Mouse (Mus musculus) hindbrain, embryonic 16.5 days (tissue): ENCODE data around the gene Prdx1. TPM values are rescaled to one million over a fixed set of nuclear protein-coding genes. Genes with fewer than 3 reads are reported as not detected.
"Not testable (repeated sequence)": the region's sequence is repeated elsewhere in the genome, so short reads cannot be mapped to it uniquely, and the experiment has no call there.

Experiments used
- ATAC-seq: fragments of 200-750 bp; cut with Nextera tagmentation; 2 replicates; pipeline ENCODE4 v1.8.0; 2017; ENCODE audit warnings: moderate TSS enrichment, moderate library complexity
- H3K27ac ChIP-seq: fragments of 300-500 bp; sonication (generic); 2 replicates; pipeline ENCODE4 v1.5.1; 2014; ENCODE audit warnings: low read depth, mild to moderate bottlenecking, control low read depth, low read length, moderate library complexity
- H3K27me3 ChIP-seq: fragments of 300-500 bp; sonication (generic); replicated peaks from 2 replicates; pipeline ENCODE4 v1.6.1; 2014; ENCODE audit warnings: low read length; ENCODE audit not compliant: control insufficient read depth, insufficient read depth
- H3K36me3 ChIP-seq: fragments of 300-500 bp; sonication (generic); 2 replicates; pipeline ENCODE4 v1.6.1; 2014; ENCODE audit warnings: mild to moderate bottlenecking, low read length, moderate library complexity, mixed read lengths; ENCODE audit not compliant: control insufficient read depth, insufficient read depth
- H3K4me1 ChIP-seq: fragments of 300-500 bp; sonication (generic); 2 replicates; pipeline ENCODE4 v1.6.1; 2014; ENCODE audit warnings: low read depth, low read length; ENCODE audit not compliant: control insufficient read depth, insufficient read depth
- H3K4me2 ChIP-seq: fragments of 300-500 bp; sonication (generic); 2 replicates; pipeline ENCODE4 v1.6.1; 2014; ENCODE audit warnings: mild to moderate bottlenecking, low read length, control low read depth, moderate library complexity
- H3K4me3 ChIP-seq: fragments of 300-500 bp; sonication (generic); 2 replicates; pipeline ENCODE4 v1.5.1; 2014; ENCODE audit warnings: mild to moderate bottlenecking, low read length, control low read depth, moderate library complexity
- H3K9ac ChIP-seq: fragments of 300-500 bp; sonication (generic); 2 replicates; pipeline ENCODE4 v1.6.1; 2014; ENCODE audit warnings: low read depth, mild to moderate bottlenecking, control low read depth, low read length, moderate library complexity
- H3K9me3 ChIP-seq: fragments of 300-500 bp; sonication (generic); 2 replicates; pipeline ENCODE4 v1.6.1; 2014; ENCODE audit warnings: mild to moderate bottlenecking, low read length, moderate library complexity; ENCODE audit not compliant: control insufficient read depth
- WGBS: fragments of 180-500 bp; shearing (Covaris S2); extraction: QIAGEN DNeasy Blood & Tissue Kit; methylation state at CpG from one replicate; pipeline ENCODE4 v1.1.7; 2014; 5-methylcytosine and 5-hydroxymethylcytosine counted together
- polyA plus RNA-seq: library from polyadenylated mRNA; unstranded; fragments of >200 nt; fragmentation: Nextera tagmentation; extraction: Ambion mirVana; gene quantifications from 2 replicates; pipeline ENCODE4 v1.2.1, GENCODE M21; 2015

The Prdx1 gene
- polyA plus RNA-seq, 1 experiment from 2014 or later, result 468 TPM

DNA sequence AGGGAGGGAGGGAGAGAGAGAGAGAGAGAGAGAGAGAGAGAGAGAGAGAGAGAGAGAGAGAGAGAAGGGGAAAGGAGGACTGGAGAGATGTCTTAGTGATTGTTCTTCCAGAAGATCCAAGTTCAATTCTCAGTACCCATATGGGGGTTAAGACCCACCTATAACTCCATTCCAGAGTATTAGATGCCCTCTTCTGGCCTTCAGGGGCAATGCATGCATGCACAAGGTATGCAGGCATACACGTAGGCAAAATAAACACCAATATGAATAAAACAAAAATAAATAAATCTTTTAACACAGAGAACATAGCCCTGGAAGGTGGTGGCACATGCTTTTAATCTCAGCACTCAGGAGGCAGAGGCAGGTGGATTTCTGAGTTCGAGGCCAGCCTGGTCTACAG is 16.1 kb upstream of the Prdx1 start:
- H3K9ac ChIP-seq, result no peak overlapping the region
- no peaks in the 10 kb centered on the region for H3K27me3 ChIP-seq
- no peaks in the 10 kb centered on the region for H3K36me3 ChIP-seq
- 58% methylated on average over 2 of the region's 2 CpGs for WGBS
- H3K4me2 ChIP-seq, result no peak overlapping the region
- no peak overlapping the region for H3K27ac ChIP-seq
- H3K9me3 ChIP-seq, result no peaks in the 10 kb centered on the region
- no peak for ATAC-seq
- H3K4me1 ChIP-seq, result no peaks in the 10 kb centered on the region
- H3K4me3 ChIP-seq, result no peak overlapping the region

DNA sequence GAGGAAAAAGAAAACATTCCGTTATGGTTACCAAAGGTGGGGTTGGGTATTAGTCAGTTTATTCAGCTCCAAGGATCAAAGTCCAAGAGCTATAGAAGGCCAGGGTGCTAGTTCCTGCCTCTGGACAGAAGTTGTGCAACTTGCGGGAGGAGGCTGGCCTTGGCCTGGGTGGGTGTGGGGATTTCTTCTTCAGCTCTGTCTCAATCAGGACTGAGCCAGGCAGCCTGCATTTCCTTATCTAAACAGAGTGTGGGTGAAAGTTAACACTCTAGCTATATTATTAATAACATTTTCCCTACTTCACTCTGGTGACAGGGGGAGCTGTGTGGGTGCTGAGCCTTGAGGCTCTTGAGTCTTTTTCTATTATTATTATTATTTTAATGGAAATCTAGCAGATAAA is 12.6 kb upstream of the Prdx1 start:
- no peaks in the 10 kb centered on the region for H3K36me3 ChIP-seq
- no peak overlapping the region for H3K4me2 ChIP-seq
- WGBS, result 86% methylated on average over 2 of the region's 2 CpGs
- H3K4me1 ChIP-seq, result no peaks in the 10 kb centered on the region
- H3K9ac ChIP-seq, result no peak overlapping the region
- H3K27me3 ChIP-seq, result no peaks in the 10 kb centered on the region
- no peak for ATAC-seq
- no peak overlapping the region for H3K27ac ChIP-seq
- H3K9me3 ChIP-seq, result no peaks in the 10 kb centered on the region
- H3K4me3 ChIP-seq, result no peak overlapping the region

DNA sequence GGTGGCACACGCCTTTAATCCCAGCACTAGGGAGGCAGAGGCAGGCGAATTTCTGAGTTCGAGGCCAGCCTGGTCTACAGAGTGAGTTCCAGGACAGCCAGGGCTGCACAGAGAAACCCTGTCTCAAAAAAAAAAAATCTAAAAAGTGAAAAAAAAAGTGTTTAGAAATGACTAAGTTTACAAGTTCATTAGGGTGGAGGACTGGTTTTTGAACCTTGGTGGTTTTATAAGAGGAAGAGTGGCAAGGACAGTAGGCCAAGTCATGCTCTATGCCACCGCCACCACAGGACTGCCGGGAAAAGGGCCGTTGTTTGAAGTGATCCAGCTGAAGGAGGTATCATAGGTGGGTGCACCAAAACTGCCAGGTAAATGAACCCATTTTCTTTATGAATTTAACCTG is 10.6 kb upstream of the Prdx1 start:
- not testable (repeated sequence) for H3K4me3 ChIP-seq, H3K4me1 ChIP-seq, H3K36me3 ChIP-seq, H3K9me3 ChIP-seq, ATAC-seq, H3K9ac ChIP-seq, H3K27me3 ChIP-seq, H3K4me2 ChIP-seq, H3K27ac ChIP-seq
- 93% methylated on average over 6 of the region's 6 CpGs for whole genome bisulfite sequencing

DNA sequence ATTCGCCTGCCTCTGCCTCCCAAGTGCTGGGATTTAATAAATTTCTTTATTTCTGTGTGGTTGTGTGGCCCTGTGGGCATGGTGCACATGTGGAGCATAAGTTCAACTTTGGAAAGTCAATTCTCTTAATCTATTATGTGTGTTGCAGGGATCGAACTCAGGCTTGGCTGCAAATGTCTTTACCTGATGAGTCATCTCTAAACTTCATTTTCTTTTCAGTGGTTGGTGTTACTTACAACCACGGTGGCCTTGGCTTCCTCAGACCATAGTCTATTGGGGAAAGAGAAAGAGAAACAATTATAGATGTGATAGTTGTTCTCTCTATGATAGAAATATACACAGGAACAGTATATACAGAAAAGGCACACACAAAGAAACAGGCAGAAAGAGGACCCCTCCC is 9.3 kb upstream of the Prdx1 start:
- Histone ChIP-seq H3K36me3 (no peaks in the 10 kb centered on the region), H3K27ac (no peak overlapping the region), H3K4me3 (no peak overlapping the region), H3K4me2 (no peak overlapping the region), H3K4me1 (no peaks in the 10 kb centered on the region), H3K9ac (no peak overlapping the region), H3K27me3 (no peaks in the 10 kb centered on the region), H3K9me3 (no peaks in the 10 kb centered on the region)
- 86% methylated on average over 3 of the region's 3 CpGs for WGBS
- no peak for ATAC-seq

DNA sequence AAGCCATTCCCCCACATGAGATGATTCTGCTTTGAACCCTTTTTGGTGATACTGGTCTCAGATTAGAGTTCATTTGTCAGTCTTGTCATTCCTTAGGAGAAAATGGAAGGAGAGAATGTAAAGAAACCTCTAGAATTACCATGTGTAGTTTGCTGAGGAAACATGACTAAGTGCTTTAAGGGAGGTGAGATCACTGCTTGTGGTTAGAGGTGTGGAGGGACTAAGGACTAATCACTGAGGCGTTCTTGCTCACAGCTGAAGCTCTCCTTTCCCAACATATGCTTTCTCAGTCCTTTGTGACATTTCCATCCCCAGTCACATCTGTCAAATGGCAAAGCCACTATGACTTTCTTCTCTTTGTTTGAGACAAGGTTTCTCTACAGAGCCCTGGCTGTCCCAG is 7.5 kb upstream of the Prdx1 start:
- 82% methylated on average over 1 of the region's 1 CpGs for WGBS
- Histone ChIP-seq H3K27ac (no peak overlapping the region), H3K9me3 (no peaks in the 10 kb centered on the region), H3K27me3 (no peaks in the 10 kb centered on the region), H3K4me3 (no peak overlapping the region), H3K4me2 (no peak overlapping the region), H3K4me1 (no peaks in the 10 kb centered on the region), H3K36me3 (no peaks in the 10 kb centered on the region), H3K9ac (no peak overlapping the region)
- no peak for ATAC-seq

DNA sequence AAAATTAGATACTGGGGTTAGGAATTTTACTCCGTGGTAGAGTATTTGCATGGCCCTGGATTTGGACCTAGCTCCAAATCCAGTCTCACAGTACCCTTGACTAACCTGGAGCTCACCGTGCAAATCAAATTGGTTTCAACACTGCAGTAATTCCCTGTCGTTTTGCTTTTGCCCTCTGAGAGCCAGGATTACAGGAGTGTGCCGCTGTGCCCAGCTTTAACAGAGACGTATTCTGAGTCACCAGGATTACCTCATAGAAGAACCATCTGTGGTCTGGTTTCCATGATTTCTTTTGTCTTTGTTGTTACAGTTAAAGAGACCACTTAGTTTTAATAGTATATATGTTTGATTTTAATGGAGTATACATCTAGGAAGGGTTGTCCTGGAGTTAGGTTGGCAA is 6.2 kb upstream of the Prdx1 start:
- WGBS, result 71% methylated on average over 5 of the region's 5 CpGs
- no peak for ATAC-seq
- Histone ChIP-seq H3K36me3 (no peaks in the 10 kb centered on the region), H3K4me1 (no peaks in the 10 kb centered on the region), H3K9ac (no peak overlapping the region), H3K4me3 (no peak overlapping the region), H3K4me2 (no peak overlapping the region), H3K9me3 (no peaks in the 10 kb centered on the region), H3K27ac (no peak overlapping the region), H3K27me3 (no peaks in the 10 kb centered on the region)

DNA sequence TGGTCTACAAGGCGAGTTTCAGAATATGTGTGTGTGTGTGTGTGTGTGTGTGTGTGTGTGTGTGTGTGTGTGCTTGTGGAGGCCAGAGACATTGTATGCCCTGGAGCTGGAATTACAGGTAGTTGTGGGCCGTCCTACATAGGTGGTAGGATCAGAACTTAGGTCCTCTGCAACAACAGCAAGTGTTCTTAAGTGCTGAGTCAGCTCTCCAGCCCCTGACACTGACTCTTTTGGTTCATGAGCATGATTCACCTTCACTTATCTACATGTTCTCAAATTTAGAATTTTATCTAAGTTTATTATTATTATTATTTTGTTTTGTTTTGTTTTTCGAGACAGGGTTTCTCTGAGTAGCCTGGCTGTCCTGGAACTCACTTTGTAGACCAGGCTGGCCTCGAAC is 4.8 kb upstream of the Prdx1 start:
- not testable (repeated sequence) for H3K27ac ChIP-seq, H3K9ac ChIP-seq, H3K4me2 ChIP-seq, H3K4me3 ChIP-seq, ATAC-seq, H3K9me3 ChIP-seq, H3K27me3 ChIP-seq, H3K4me1 ChIP-seq, H3K36me3 ChIP-seq
- WGBS, result 93% methylated on average over 4 of the region's 4 CpGs

DNA sequence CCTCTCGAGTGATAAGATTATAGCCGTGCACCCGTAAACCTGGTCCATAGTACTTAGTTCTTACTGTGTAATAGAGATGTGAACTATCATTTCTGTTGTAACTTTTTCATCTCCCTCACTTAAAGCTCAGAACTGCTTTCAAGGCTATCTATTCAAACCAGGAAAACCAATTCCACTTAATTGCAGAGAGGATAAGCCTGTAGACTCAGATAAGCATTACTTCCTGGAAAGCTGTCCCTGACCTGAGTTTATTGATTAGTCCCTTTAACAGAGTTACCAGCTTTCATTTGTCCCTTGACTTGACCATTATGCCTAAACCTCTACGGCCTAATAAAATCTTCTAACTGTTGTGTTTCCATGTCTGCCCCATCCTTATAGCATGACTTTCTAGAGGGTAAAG is 1.4 kb upstream of the Prdx1 start:
- Histone ChIP-seq H3K9me3 (no peaks in the 10 kb centered on the region), H3K4me3 (no peak overlapping the region), H3K4me1 (peaks cover 11% of the 10 kb centered on the region), H3K27me3 (no peaks in the 10 kb centered on the region), H3K27ac (no peak overlapping the region), H3K4me2 (no peak overlapping the region), H3K9ac (no peak overlapping the region), H3K36me3 (no peaks in the 10 kb centered on the region)
- WGBS, result 94% methylated on average over 4 of the region's 4 CpGs
- no peak for ATAC-seq

DNA sequence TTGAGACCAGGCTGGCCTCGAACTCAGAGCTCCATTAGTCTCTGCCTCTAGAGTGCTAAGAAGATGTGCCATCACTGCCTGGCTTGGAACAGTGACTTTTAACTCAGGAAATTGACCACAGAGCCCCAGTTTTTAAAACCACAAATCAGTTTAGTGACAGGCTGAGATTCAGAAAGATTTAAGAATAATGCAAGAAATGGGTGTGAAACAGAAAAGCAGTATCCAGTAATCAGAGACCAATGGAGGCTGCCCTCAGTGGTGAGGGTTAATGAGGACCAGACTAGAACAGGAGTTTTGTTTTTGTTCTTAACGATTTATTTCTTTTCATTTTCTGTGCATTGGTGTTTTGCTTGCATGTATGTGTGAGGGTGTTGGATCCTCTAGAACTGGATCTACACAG is 679 bp upstream of the Prdx1 start:
- Histone ChIP-seq H3K9ac (no peak overlapping the region; the same call in 1 of the 2 replicates), H3K27me3 (no peaks in the 10 kb centered on the region), H3K4me2 (peak overlapping the region; percentile 83), H3K36me3 (peaks cover 4% of the 10 kb centered on the region; the same call in 1 of the 2 replicates), H3K4me1 (peaks cover 11% of the 10 kb centered on the region), H3K27ac (peak overlapping the region; percentile 78), H3K9me3 (no peaks in the 10 kb centered on the region), H3K4me3 (no peak overlapping the region; the same call in 1 of the 2 replicates)
- WGBS, result 82% methylated on average over 2 of the region's 2 CpGs
- ATAC-seq, result no peak

DNA sequence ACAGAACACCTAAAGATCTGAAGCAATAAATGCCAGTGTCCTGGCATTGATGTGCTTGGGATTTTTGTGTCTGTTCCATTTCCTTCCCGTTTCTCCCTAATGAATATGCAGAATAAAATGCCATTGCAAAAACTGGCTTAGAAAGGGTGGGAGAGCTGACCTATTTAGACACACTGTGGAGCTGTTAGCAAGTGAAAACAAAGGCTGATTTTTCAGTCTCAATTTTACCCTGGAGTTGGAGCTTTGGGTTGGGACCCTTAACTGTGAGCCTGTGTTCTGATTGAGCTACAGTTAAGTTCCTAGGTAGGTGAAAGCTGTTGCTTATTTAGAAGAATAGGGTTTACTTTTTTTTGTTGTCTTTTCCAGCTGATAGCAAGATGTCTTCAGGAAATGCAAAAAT is 1.7 kb downstream of the Prdx1 start:
- H3K36me3 ChIP-seq, result peaks cover 4% of the 10 kb centered on the region; the same call in 1 of the 2 replicates
- no peaks in the 10 kb centered on the region for H3K9me3 ChIP-seq
- no peak for ATAC-seq
- H3K4me1 ChIP-seq, result peaks cover 11% of the 10 kb centered on the region
- no peak overlapping the region for H3K9ac ChIP-seq
- H3K27me3 ChIP-seq, result no peaks in the 10 kb centered on the region
- peak overlapping the region; percentile 3; the same call in 1 of the 2 replicates for H3K4me3 ChIP-seq
- H3K4me2 ChIP-seq, result peak overlapping the region; percentile 83
- 18% methylated on average over 1 of the region's 1 CpGs for WGBS
- no peak overlapping the region for H3K27ac ChIP-seq
